Mouse (Mus musculus): ENCODE measurements at regions not wholly inside any gene's neighbourhood (a gene's known extent, or its start where the extent isn't known, plus 50 kb on each side); places are given as distances from the start of the nearest gene placed in this dataset.

- H3K9ac ChIP-seq, result no peak overlapping the region
- no peaks in the 10 kb centered on the region for H3K9me3 ChIP-seq (replicated peaks)
- no peak for ATAC-seq (ENCODE audit: insufficient number of reproducible peaks, low FRiP score)
- peaks cover 5% of the 10 kb centered on the region for H3K27me3 ChIP-seq (replicated peaks)
- H3K4me3 ChIP-seq, result no peak overlapping the region
- H3K36me3 ChIP-seq, result no peaks in the 10 kb centered on the region
- 75% methylated on average over 3 of the region's 3 CpGs for WGBS
- H3K4me1 ChIP-seq (replicated peaks), result no peaks in the 10 kb centered on the region
- no peak overlapping the region for H3K27ac ChIP-seq (ENCODE audit: poor library complexity, severe bottlenecking)
- no peak overlapping the region for H3K4me2 ChIP-seq
Observed at GRCm38 (mm10) chr1:167905424-167905823, 216.4 kb downstream of the Lmx1a start.

- Histone ChIP-seq H3K9me3 (replicated peaks) (no peaks in the 10 kb centered on the region), H3K4me1 (replicated peaks) (no peaks in the 10 kb centered on the region), H3K9ac (no peak overlapping the region), H3K27ac (ENCODE audit: poor library complexity, severe bottlenecking) (no peak overlapping the region), H3K27me3 (replicated peaks) (0 out of 2 replicates have a peak, but pooled peaks cover 3% of the 10 kb centered on the region), H3K4me3 (no peak overlapping the region), H3K36me3 (no peaks in the 10 kb centered on the region), H3K4me2 (no peak overlapping the region)
- ATAC-seq (ENCODE audit: insufficient number of reproducible peaks, low FRiP score), result no peak
- 79% methylated on average over 3 of the region's 3 CpGs for WGBS
Observed at GRCm38 (mm10) chr1:167912074-167912473, 223.0 kb downstream of the Lmx1a start.

DNA sequence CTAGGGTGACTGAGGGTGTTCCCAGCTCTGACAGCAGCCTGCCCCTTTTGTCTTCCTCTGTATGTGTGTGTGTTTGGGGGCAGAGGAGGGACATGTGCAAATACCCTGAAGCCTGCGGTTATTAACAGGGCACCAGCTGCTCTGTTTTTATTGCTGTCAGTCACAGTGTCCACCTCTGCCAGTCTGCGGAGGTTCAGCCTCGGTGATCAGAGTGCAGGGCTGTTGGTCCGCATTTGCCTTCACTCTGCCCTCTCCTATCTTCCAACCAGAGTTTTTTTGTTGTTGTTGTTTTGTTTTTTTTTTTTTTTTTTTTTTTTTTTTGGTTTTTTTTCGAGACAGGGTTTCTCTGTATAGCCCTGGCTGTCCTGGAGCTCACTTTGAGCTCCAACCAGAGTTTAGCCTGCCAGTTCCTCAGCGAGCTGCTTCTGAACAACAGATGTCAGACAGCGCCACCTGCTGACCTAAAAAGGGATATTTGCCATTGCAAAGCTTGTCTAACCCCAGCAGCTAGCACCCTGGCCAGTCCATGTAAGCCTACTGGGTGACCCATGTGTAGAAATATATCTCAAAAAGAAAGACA, 226.0 kb downstream of the Lmx1a start:
- Histone ChIP-seq H3K9me3 (replicated peaks) (peaks cover 4% of the 10 kb centered on the region; the same call in 1 of the 2 replicates), H3K4me2 (no peak overlapping the region), H3K36me3 (no peaks in the 10 kb centered on the region), H3K4me3 (no peak overlapping the region), H3K9ac (no peak overlapping the region), H3K27ac (ENCODE audit: poor library complexity, severe bottlenecking) (no peak overlapping the region), H3K4me1 (replicated peaks) (no peaks in the 10 kb centered on the region), H3K27me3 (replicated peaks) (no peaks in the 10 kb centered on the region)
- ATAC-seq (ENCODE audit: insufficient number of reproducible peaks, low FRiP score), result peak; percentile 33; the same call in 1 of the 2 replicates
- 41% methylated on average over 7 of the region's 7 CpGs for WGBS

- WGBS, result 46% methylated on average over 6 of the region's 6 CpGs
- H3K9me3 ChIP-seq (replicated peaks), result peaks cover 4% of the 10 kb centered on the region; the same call in 1 of the 2 replicates
- no peak overlapping the region for H3K27ac ChIP-seq (ENCODE audit: poor library complexity, severe bottlenecking)
- no peaks in the 10 kb centered on the region for H3K27me3 ChIP-seq (replicated peaks)
- ATAC-seq (ENCODE audit: insufficient number of reproducible peaks, low FRiP score), result no peak
- no peaks in the 10 kb centered on the region for H3K36me3 ChIP-seq
- no peak overlapping the region for H3K4me2 ChIP-seq
- H3K9ac ChIP-seq, result no peak overlapping the region
- H3K4me1 ChIP-seq (replicated peaks), result no peaks in the 10 kb centered on the region
- no peak overlapping the region for H3K4me3 ChIP-seq
Observed at GRCm38 (mm10) chr1:167915578-167916275, 226.7 kb downstream of the Lmx1a start.

DNA sequence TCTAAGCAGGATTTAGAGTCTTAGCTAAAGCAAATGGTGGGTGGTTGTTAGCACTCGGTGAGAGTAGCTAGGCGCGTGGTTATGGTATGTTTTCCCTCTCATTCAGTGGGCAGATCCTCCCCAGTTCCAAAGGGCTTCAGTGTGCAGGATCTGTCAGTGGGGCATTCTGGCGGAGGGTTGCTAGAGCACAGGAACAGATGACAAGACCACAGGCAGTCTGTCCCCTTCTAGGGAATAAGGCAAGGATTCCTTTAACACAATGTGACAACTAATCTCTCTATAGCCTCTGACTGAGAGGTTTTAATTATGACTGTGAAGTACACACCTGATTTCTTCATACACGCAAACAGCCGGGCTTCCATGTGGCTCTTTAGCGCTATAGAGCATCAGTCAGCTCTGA, 233.9 kb downstream of the Lmx1a start:
- no peak for ATAC-seq (ENCODE audit: insufficient number of reproducible peaks, low FRiP score)
- Histone ChIP-seq H3K27me3 (replicated peaks) (peaks cover 5% of the 10 kb centered on the region), H3K4me1 (replicated peaks) (no peaks in the 10 kb centered on the region), H3K4me2 (no peak overlapping the region), H3K36me3 (no peaks in the 10 kb centered on the region), H3K27ac (ENCODE audit: poor library complexity, severe bottlenecking) (no peak overlapping the region), H3K9me3 (replicated peaks) (peaks cover 4% of the 10 kb centered on the region; the same call in 1 of the 2 replicates), H3K9ac (no peak overlapping the region), H3K4me3 (no peak overlapping the region)
- WGBS, result 82% methylated on average over 7 of the region's 7 CpGs

DNA sequence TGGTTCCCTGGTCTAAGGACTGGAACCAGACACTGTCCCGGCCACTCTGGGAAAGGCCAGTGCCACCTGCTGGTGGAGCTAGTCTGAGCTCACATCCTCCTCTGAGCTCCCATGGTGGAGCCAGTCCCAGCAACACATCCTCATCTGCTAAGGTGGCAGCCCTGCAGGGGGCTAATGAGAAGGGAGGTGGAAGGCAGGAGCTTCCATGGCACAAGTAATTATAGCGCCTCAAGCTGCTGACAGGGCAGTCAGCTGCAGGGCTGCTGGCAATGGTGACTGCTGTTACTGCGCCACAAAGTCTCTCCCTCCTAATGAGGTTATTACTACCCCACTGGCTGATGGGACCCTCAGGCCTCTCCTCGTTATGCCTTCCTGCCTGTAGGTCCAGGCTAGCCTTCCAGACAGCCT, 239.0 kb downstream of the Lmx1a start:
- peaks cover 6% of the 10 kb centered on the region for H3K4me1 ChIP-seq (replicated peaks)
- H3K9ac ChIP-seq, result no peak overlapping the region
- H3K27ac ChIP-seq (ENCODE audit: poor library complexity, severe bottlenecking), result no peak overlapping the region
- 17% methylated on average over 4 of the region's 4 CpGs for WGBS
- no peaks in the 10 kb centered on the region for H3K36me3 ChIP-seq
- no peaks in the 10 kb centered on the region for H3K9me3 ChIP-seq (replicated peaks)
- H3K27me3 ChIP-seq (replicated peaks), result peaks cover 29% of the 10 kb centered on the region
- no peak overlapping the region for H3K4me3 ChIP-seq
- no peak for ATAC-seq (ENCODE audit: insufficient number of reproducible peaks, low FRiP score)
- H3K4me2 ChIP-seq, result no peak overlapping the region

DNA sequence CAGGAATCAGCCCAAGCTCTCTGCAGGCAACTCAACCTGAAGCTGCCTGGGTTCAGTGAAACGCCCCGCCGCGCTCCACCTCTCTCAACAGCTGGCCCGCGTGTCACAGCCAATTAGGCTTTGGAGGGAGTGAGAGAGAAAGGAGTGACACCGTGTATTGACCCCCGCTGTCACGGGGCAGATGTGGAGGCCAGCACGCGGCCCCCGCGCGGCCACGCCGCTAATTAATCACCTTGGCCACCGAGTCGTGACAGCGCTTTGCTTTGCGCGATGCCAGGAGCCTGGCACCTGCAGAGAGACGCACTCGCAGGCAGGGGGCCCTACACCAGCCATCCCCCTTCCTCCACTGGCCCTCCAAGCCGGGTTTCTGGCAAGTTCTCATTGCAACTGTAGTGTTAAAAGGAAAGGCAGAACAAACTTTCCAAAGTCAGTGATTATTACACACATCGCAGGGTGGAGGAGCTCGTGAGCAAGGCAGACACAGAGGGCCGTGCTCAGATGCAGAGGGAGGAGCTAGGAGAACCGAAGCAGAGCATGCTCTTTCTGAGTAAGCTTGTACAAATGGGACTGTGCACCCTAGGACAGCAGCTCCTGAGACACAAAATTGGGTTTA, 240.8 kb downstream of the Lmx1a start:
- H3K9me3 ChIP-seq (replicated peaks), result no peaks in the 10 kb centered on the region
- WGBS, result under 1% methylated on average over 28 of the region's 28 CpGs
- no peak for ATAC-seq (ENCODE audit: insufficient number of reproducible peaks, low FRiP score)
- peaks cover 29% of the 10 kb centered on the region for H3K27me3 ChIP-seq (replicated peaks)
- H3K4me1 ChIP-seq (replicated peaks), result peaks cover 6% of the 10 kb centered on the region
- peak overlapping the region; percentile 96 for H3K4me2 ChIP-seq
- H3K4me3 ChIP-seq, result peak overlapping the region; percentile 55
- H3K27ac ChIP-seq (ENCODE audit: poor library complexity, severe bottlenecking), result no peak overlapping the region
- H3K9ac ChIP-seq, result peak overlapping the region; percentile 72
- no peaks in the 10 kb centered on the region for H3K36me3 ChIP-seq

GRCm38 (mm10) chr1:167932088-167932487, 243.1 kb downstream of the Lmx1a start:
- Histone ChIP-seq H3K4me1 (replicated peaks) (peaks cover 6% of the 10 kb centered on the region), H3K9ac (no peak overlapping the region), H3K36me3 (no peaks in the 10 kb centered on the region), H3K4me2 (no peak overlapping the region), H3K27me3 (replicated peaks) (peaks cover 24% of the 10 kb centered on the region), H3K9me3 (replicated peaks) (no peaks in the 10 kb centered on the region), H3K27ac (ENCODE audit: poor library complexity, severe bottlenecking) (no peak overlapping the region), H3K4me3 (no peak overlapping the region)
- 30% methylated on average over 2 of the region's 2 CpGs for WGBS
- no peak for ATAC-seq (ENCODE audit: insufficient number of reproducible peaks, low FRiP score)

DNA sequence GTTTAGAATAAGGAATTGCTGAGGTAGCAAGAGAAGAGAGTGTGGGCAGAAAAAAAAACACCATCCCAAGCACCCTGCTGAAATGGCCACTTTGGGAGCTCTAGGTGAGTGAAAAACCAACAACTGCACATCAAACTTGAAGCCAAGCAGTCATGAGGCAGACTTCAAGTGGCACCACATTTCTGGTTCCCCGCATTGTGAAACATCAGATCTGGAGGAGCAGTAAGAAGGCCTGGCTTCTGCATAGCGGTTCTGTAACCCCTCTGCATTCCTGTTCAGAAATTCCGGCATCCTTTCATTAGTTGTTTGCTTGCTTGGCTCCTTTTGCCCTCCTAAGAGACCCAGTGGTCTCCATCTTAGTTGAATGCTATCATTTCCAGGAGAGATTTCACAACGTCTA, 247.7 kb downstream of the Lmx1a start:
- 65% methylated on average over 4 of the region's 4 CpGs for WGBS
- no peaks in the 10 kb centered on the region for H3K36me3 ChIP-seq
- H3K4me3 ChIP-seq, result no peak overlapping the region
- H3K4me2 ChIP-seq, result no peak overlapping the region
- no peak overlapping the region for H3K9ac ChIP-seq
- ATAC-seq (ENCODE audit: insufficient number of reproducible peaks, low FRiP score), result no peak
- no peaks in the 10 kb centered on the region for H3K9me3 ChIP-seq (replicated peaks)
- no peaks in the 10 kb centered on the region for H3K27me3 ChIP-seq (replicated peaks)
- H3K27ac ChIP-seq (ENCODE audit: poor library complexity, severe bottlenecking), result no peak overlapping the region
- H3K4me1 ChIP-seq (replicated peaks), result no peaks in the 10 kb centered on the region

GRCm38 (mm10) chr1:167938176-167938575, 249.1 kb downstream of the Lmx1a start:
- Histone ChIP-seq H3K4me2 (no peak overlapping the region), H3K27ac (ENCODE audit: poor library complexity, severe bottlenecking) (no peak overlapping the region), H3K9me3 (replicated peaks) (no peaks in the 10 kb centered on the region), H3K27me3 (replicated peaks) (no peaks in the 10 kb centered on the region), H3K4me3 (no peak overlapping the region), H3K4me1 (replicated peaks) (no peaks in the 10 kb centered on the region), H3K9ac (no peak overlapping the region), H3K36me3 (no peaks in the 10 kb centered on the region)
- ATAC-seq (ENCODE audit: insufficient number of reproducible peaks, low FRiP score), result no peak
- 71% methylated on average over 2 of the region's 2 CpGs for WGBS

- H3K4me3 ChIP-seq, result no peak overlapping the region
- no peaks in the 10 kb centered on the region for H3K36me3 ChIP-seq
- no peaks in the 10 kb centered on the region for H3K9me3 ChIP-seq (replicated peaks)
- no peak overlapping the region for H3K4me2 ChIP-seq
- 43% methylated on average over 8 of the region's 8 CpGs for WGBS
- no peaks in the 10 kb centered on the region for H3K27me3 ChIP-seq (replicated peaks)
- H3K9ac ChIP-seq, result no peak overlapping the region
- no peak overlapping the region for H3K27ac ChIP-seq (ENCODE audit: poor library complexity, severe bottlenecking)
- no peak for ATAC-seq (ENCODE audit: insufficient number of reproducible peaks, low FRiP score)
- H3K4me1 ChIP-seq (replicated peaks), result no peaks in the 10 kb centered on the region
Observed at GRCm38 (mm10) chr1:167942037-167942470, 253.0 kb downstream of the Lmx1a start.
